Mouse (Mus musculus) C2C12 (cell line): Measurements from ENCODE around the gene Rcbtb2. TPM values are rescaled to one million over a fixed set of nuclear protein-coding genes. Genes with fewer than 3 reads are reported as not detected.

ENCODE experiments used
- H3K27me3 ChIP-seq: one replicate; pipeline ENCODE4 v1.6.1; 2011; ENCODE audit not compliant: control insufficient read depth, insufficient read depth, insufficient read length
- H3K36me3 ChIP-seq: one replicate; pipeline ENCODE4 v1.6.1; 2011; ENCODE audit not compliant: control insufficient read depth, insufficient read depth
- H3K4me3 ChIP-seq: one replicate; pipeline ENCODE4 v1.5.1; 2011; ENCODE audit warnings: mild to moderate bottlenecking, control low read depth; ENCODE audit not compliant: poor library complexity, insufficient read depth, severe bottlenecking
- H3K79me2 ChIP-seq: one replicate; pipeline ENCODE4 v1.6.1; 2011; ENCODE audit not compliant: control insufficient read depth, insufficient read depth
- H3K79me3 ChIP-seq: one replicate; pipeline ENCODE4 v1.6.1; 2011; ENCODE audit warnings: low read depth, control low read depth
- H3ac ChIP-seq: one replicate; pipeline ENCODE3; 2011; ENCODE audit warnings: low read depth; ENCODE audit not compliant: control insufficient read depth, insufficient read length
- CEBPB ChIP-seq: IDR thresholded peaks from one replicate; pipeline ENCODE4 v1.6.1; 2011; ENCODE audit warnings: low read depth, mild to moderate bottlenecking, control low read depth, moderate library complexity
- CTCF ChIP-seq: IDR thresholded peaks from one replicate; pipeline ENCODE4 v1.5.1; 2011; ENCODE audit not compliant: control insufficient read depth, insufficient read depth, insufficient read length
- FOSL1 ChIP-seq: IDR thresholded peaks from one replicate; pipeline ENCODE4 v1.8.0; 2011; ENCODE audit warnings: mild to moderate bottlenecking, low read length; ENCODE audit not compliant: poor library complexity, insufficient read depth, severe bottlenecking
- MAX ChIP-seq: IDR thresholded peaks from one replicate; pipeline ENCODE4 v1.6.1; 2011; ENCODE audit warnings: mild to moderate bottlenecking, control low read depth
- MYOD1 ChIP-seq: IDR thresholded peaks from one replicate; pipeline ENCODE4 v1.6.1; 2011; ENCODE audit warnings: low read depth; ENCODE audit not compliant: control insufficient read depth, insufficient read length
- MYOG ChIP-seq: IDR thresholded peaks from one replicate; pipeline ENCODE4 v1.6.1; 2011; ENCODE audit not compliant: control insufficient read depth, insufficient read length; ENCODE audit errors: extremely low read depth
- USF1 ChIP-seq: IDR thresholded peaks from one replicate; pipeline ENCODE4 v1.6.1; 2011; ENCODE audit warnings: low read depth, mild to moderate bottlenecking, control low read depth, moderate library complexity
- polyA plus RNA-seq: library from polyadenylated mRNA; unstranded; fragments of >200 nt; fragmentation: generic; extraction: Trizol; gene quantifications from one replicate; pipeline ENCODE4 v1.2.1, GENCODE M21; 2012; ENCODE audit warnings: missing spikeins

Rcbtb2 gene
- polyA plus RNA-seq, 1 experiment, result 16.1 TPM

- H3K79me3 ChIP-seq, result no peaks in the 10 kb centered on the region
- no peak overlapping the region for H3K4me3 ChIP-seq
- TF ChIP-seq MYOG (no peak), MAX (no peak), USF1 (no peak), MYOD1 (no peak), CEBPB (no peak), CTCF (no peak), FOSL1 (no peak)
- no peak overlapping the region for H3ac ChIP-seq
- H3K36me3 ChIP-seq, result no peaks in the 10 kb centered on the region
- no peaks in the 10 kb centered on the region for H3K27me3 ChIP-seq
- H3K79me2 ChIP-seq, result no peaks in the 10 kb centered on the region
Observed at GRCm38 (mm10) chr14:73250056-73250455, 127.2 kb downstream of the Rcbtb2 start.

GRCm38 (mm10) chr14:73252276-73252675, 129.4 kb downstream of the Rcbtb2 start:
- H3K27me3 ChIP-seq, result no peaks in the 10 kb centered on the region
- no peaks in the 10 kb centered on the region for H3K79me2 ChIP-seq
- no peaks in the 10 kb centered on the region for H3K36me3 ChIP-seq
- no peak overlapping the region for H3ac ChIP-seq
- H3K4me3 ChIP-seq, result no peak overlapping the region
- no peak for TF ChIP-seq MYOG
- TF ChIP-seq MAX, result no peak
- TF ChIP-seq CTCF, result no peak
- TF ChIP-seq CEBPB, result no peak
- TF ChIP-seq FOSL1, result no peak
- H3K79me3 ChIP-seq, result no peaks in the 10 kb centered on the region

- TF ChIP-seq FOSL1 (no peak), CTCF (no peak), CEBPB (no peak), USF1 (no peak), MYOD1 (no peak), MYOG (no peak), MAX (no peak)
- Histone ChIP-seq H3ac (no peak overlapping the region), H3K79me3 (no peaks in the 10 kb centered on the region), H3K4me3 (no peak overlapping the region), H3K27me3 (no peaks in the 10 kb centered on the region), H3K36me3 (no peaks in the 10 kb centered on the region), H3K79me2 (no peaks in the 10 kb centered on the region)
Observed at GRCm38 (mm10) chr14:73253453-73254251, 130.8 kb downstream of the Rcbtb2 start.

GRCm38 (mm10) chr14:73254412-73254811, 131.6 kb downstream of the Rcbtb2 start:
- Histone ChIP-seq H3ac (no peak overlapping the region), H3K79me2 (no peaks in the 10 kb centered on the region), H3K36me3 (no peaks in the 10 kb centered on the region), H3K79me3 (no peaks in the 10 kb centered on the region), H3K4me3 (no peak overlapping the region), H3K27me3 (no peaks in the 10 kb centered on the region)
- TF ChIP-seq MYOD1, result no peak
- no peak for TF ChIP-seq CEBPB
- no peak for TF ChIP-seq CTCF
- no peak for TF ChIP-seq USF1
- no peak for TF ChIP-seq MAX
- no peak for TF ChIP-seq MYOG
- no peak for TF ChIP-seq FOSL1

GRCm38 (mm10) chr14:73255426-73255970, 132.7 kb downstream of the Rcbtb2 start:
- Histone ChIP-seq H3ac (no peak overlapping the region), H3K79me3 (no peaks in the 10 kb centered on the region), H3K36me3 (no peaks in the 10 kb centered on the region), H3K27me3 (no peaks in the 10 kb centered on the region), H3K4me3 (no peak overlapping the region), H3K79me2 (no peaks in the 10 kb centered on the region)
- TF ChIP-seq CEBPB, result no peak
- no peak for TF ChIP-seq USF1
- no peak for TF ChIP-seq FOSL1
- TF ChIP-seq CTCF, result no peak
- no peak for TF ChIP-seq MYOD1
- TF ChIP-seq MYOG, result no peak
- no peak for TF ChIP-seq MAX
